Mouse (Mus musculus) myocyte (in vitro differentiated cells): Measurements from ENCODE around the gene Adprh.

Experiments used
- E2F4 ChIP-seq: IDR thresholded peaks from one replicate; pipeline ENCODE4 v1.6.1; 2011; ENCODE audit warnings: mild to moderate bottlenecking, control low read depth, moderate library complexity; ENCODE audit not compliant: insufficient read depth
- POLR2A ChIP-seq: IDR thresholded peaks from one replicate; pipeline ENCODE4 v1.6.1; 2011; ENCODE audit warnings: low read depth, mild to moderate bottlenecking, control low read depth, moderate library complexity; ENCODE audit not compliant: insufficient read length
- POLR2AphosphoS2 ChIP-seq: IDR thresholded peaks from one replicate; pipeline ENCODE4 v1.6.1; 2011; ENCODE audit warnings: low read depth, control low read depth; ENCODE audit not compliant: insufficient read length

DNA sequence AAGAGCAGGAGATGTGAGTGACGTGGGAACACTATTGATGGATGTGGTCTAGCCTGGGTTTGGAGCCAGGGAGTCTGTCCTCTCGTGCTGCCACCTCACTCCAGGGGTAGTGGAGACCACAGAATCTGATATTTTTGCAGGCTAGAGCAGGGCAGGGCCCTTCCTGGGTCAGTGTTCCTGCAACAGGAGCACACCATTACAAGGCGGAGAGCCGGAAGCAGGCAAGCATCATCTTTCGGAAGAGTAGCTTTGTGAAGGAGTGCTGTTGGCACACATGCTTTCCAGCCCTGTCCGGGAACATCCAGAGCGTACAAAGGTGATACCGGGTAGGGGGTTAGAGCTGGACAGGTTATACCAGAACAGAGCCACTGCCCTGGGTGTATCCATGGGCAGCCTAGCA is 19.0 kb downstream of the Adprh start:
- TF ChIP-seq POLR2A: no peak
- no peak for TF ChIP-seq E2F4
- TF ChIP-seq POLR2AphosphoS2: no peak
